Mouse (Mus musculus) liver, embryonic 11.5 days (tissue): Measurements from ENCODE around the gene Olfr815. TPM values are rescaled to one million over a fixed set of nuclear protein-coding genes. Genes with fewer than 3 reads are reported as not detected.
"Not testable (repeated sequence)": the region's sequence is repeated elsewhere in the genome, so short reads cannot be mapped to it uniquely, and the experiment has no call there.

ENCODE experiments used
- ATAC-seq: fragments of 200-750 bp; cut with Nextera tagmentation; replicated peaks from 2 replicates; pipeline ENCODE4 v1.8.0; 2017; ENCODE audit warnings: moderate number of reproducible peaks, mild to moderate bottlenecking, moderate TSS enrichment, moderate library complexity; ENCODE audit not compliant: low FRiP score
- DNase-seq: peaks from one replicate; pipeline ENCODE4 v3.0.0-alpha.2; 2017; ENCODE audit warnings: low spot score
- H3K27ac ChIP-seq: fragments of 300-500 bp; sonication (generic); 2 replicates; pipeline ENCODE4 v1.5.1; 2014; ENCODE audit warnings: mild to moderate bottlenecking, low read depth, low read length, control low read depth
- H3K27me3 ChIP-seq: fragments of 300-500 bp; sonication (generic); replicated peaks from 2 replicates; pipeline ENCODE4 v1.6.1; 2014; ENCODE audit warnings: low read length, mixed read lengths; ENCODE audit not compliant: control insufficient read depth, insufficient read depth
- H3K36me3 ChIP-seq: fragments of 300-500 bp; sonication (generic); 2 replicates; pipeline ENCODE4 v1.6.1; 2014; ENCODE audit warnings: mild to moderate bottlenecking, low read length, moderate library complexity, mixed read lengths; ENCODE audit not compliant: control insufficient read depth, insufficient read depth
- H3K4me1 ChIP-seq: fragments of 300-500 bp; sonication (generic); replicated peaks from 2 replicates; pipeline ENCODE4 v1.6.1; 2014; ENCODE audit warnings: low read length, mixed read lengths; ENCODE audit not compliant: control insufficient read depth, insufficient read depth
- H3K4me2 ChIP-seq: fragments of 300-500 bp; sonication (generic); 2 replicates; pipeline ENCODE4 v1.6.1; 2014; ENCODE audit warnings: mild to moderate bottlenecking, control low read depth, moderate library complexity
- H3K4me3 ChIP-seq: fragments of 300-500 bp; sonication (generic); 2 replicates; pipeline ENCODE4 v1.5.1; 2014; ENCODE audit warnings: low read depth, low read length, control low read depth
- H3K9ac ChIP-seq: fragments of 300-500 bp; sonication (generic); 2 replicates; pipeline ENCODE4 v1.6.1; 2014; ENCODE audit warnings: low read depth, low read length, control low read depth
- H3K9me3 ChIP-seq: fragments of 300-500 bp; sonication (generic); 2 replicates; pipeline ENCODE4 v1.6.1; 2016; ENCODE audit warnings: low read length, inconsistent platforms, mixed read lengths; ENCODE audit not compliant: control insufficient read depth
- WGBS: fragments of 180-500 bp; shearing (Covaris S2); extraction: QIAGEN DNeasy Blood & Tissue Kit; methylation state at CpG from one replicate; pipeline ENCODE4 v1.1.7; 2014; 5-methylcytosine and 5-hydroxymethylcytosine counted together
- polyA plus RNA-seq: library from polyadenylated mRNA; unstranded; fragments of >200 nt; fragmentation: Nextera tagmentation; extraction: Ambion mirVana; gene quantifications from 2 replicates; pipeline ENCODE4 v1.2.1, GENCODE M21; 2014

Olfr815 gene
- polyA plus RNA-seq: not detected in 2 replicates

GRCm38 (mm10) chr10:129905767-129906166 lies at the start of gene Olfr815:
TSS of gene Olfr815 (minus strand) at chr10:129905867.
- H3K27ac ChIP-seq, H3K4me3 ChIP-seq, ATAC-seq: not testable (repeated sequence)

DNA sequence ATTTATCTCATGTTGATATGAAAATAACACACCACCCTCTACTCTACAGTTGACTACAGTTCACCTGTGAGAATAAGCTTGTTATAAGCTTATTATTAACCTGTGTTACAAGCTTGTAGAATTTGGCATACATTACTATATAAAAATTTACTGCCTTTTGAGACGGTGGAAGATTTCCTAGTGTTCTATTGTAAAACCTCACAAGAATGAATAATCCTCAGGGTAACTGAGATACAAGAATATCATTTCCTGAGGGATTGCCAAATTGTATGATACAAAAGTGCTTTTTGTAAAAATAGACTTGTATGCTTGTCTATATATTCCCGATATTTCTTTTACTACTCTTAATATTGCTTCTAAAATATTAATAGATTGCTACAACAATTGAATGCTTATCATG lies 43.3 kb upstream of the Olfr815 start, which contains the start of gene Olfr818:
Gene Olfr818 (minus strand): TSS at position 101 of the 400 bp plus-strand sequence.
- Histone ChIP-seq H3K36me3 (no peaks in the 10 kb centered on the region), H3K4me1 (no peaks in the 10 kb centered on the region), H3K27ac (no peak within 1 kb of the TSS), H3K4me2 (no peak within 1 kb of the TSS), H3K9me3 (no peaks in the 10 kb centered on the region), H3K4me3 (no peak within 1 kb of the TSS), H3K27me3 (no peaks in the 10 kb centered on the region), H3K9ac (no peak within 1 kb of the TSS)
- ATAC-seq (no peak), DNase-seq (no peak)
- 87% methylated on average over 2 of the region's 2 CpGs for WGBS

More at GRCm38 (mm10) chr10:129905767-129906166, at the start of gene Olfr815:
- not testable (repeated sequence) for H3K36me3 ChIP-seq, H3K9ac ChIP-seq, H3K27me3 ChIP-seq, H3K4me1 ChIP-seq, H3K4me2 ChIP-seq, DNase-seq, H3K9me3 ChIP-seq
- WGBS: no CpG with 5 or more reads among the region's 1 CpGs

DNA sequence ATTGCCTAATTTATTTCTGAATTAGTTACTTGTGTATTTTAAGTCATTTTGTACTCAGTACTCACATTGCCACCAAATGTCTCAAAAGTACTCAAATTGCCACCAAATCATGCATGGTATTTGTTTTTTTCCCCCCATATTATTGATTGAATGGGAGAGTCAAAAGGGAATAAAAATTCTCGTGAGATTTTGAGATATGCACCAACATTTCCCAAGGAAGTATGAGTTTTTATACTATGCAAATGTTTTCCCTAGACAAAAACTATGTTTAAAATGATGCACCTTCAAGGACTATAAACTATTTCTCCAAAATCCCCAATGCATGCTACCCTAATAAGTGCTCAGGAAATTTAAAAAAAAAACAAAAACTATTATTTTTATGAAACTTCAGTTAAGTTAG lies 9.8 kb upstream of the Olfr815 start, which contains the start of gene Olfr816:
Gene Olfr816 (minus strand): TSS at position 101 of the 400 bp plus-strand sequence.
- H3K27ac ChIP-seq: no peak within 1 kb of the TSS
- H3K9me3 ChIP-seq: no peaks in the 10 kb centered on the region
- no peaks in the 10 kb centered on the region for H3K27me3 ChIP-seq
- no peak for DNase-seq
- H3K4me1 ChIP-seq: no peaks in the 10 kb centered on the region
- 40% methylated on average over 1 of the region's 1 CpGs for WGBS
- H3K9ac ChIP-seq: no peak within 1 kb of the TSS
- no peak within 1 kb of the TSS for H3K4me3 ChIP-seq
- H3K36me3 ChIP-seq: no peaks in the 10 kb centered on the region
- ATAC-seq: no peak
- no peak within 1 kb of the TSS for H3K4me2 ChIP-seq

DNA sequence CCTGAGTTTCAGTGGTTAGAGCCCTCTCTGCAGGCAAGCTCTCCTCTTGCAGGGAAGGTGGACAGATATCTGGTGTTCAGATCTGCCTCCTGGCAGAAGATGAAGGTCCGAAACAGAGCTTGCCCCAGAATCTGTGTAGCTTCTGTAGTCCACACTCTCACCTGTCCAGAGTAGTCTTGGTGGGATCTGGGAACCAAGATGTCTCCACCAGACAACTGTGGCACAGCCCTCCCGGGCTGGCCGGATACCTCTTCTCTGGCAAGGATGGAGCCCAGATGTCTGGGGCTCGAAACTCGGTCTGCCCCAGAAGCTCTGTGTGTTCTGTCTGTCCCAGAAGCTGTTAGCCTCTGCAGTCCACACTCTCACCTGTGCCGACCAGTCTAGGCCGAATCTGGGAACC lies 19.7 kb downstream of the Olfr815 start:
- no peak for DNase-seq
- 85% methylated on average over 7 of the region's 7 CpGs for WGBS
- no peak for ATAC-seq
- Histone ChIP-seq H3K27me3 (no peaks in the 10 kb centered on the region), H3K9ac (no peak overlapping the region), H3K36me3 (no peaks in the 10 kb centered on the region), H3K4me1 (no peaks in the 10 kb centered on the region), H3K27ac (no peak overlapping the region), H3K4me3 (no peak overlapping the region), H3K4me2 (no peak overlapping the region), H3K9me3 (no peaks in the 10 kb centered on the region; the same call in 1 of the 2 replicates)

GRCm38 (mm10) chr10:129885496-129885895 lies 20.2 kb downstream of the Olfr815 start:
- H3K9me3 ChIP-seq, H3K4me3 ChIP-seq, H3K27me3 ChIP-seq, H3K36me3 ChIP-seq, H3K9ac ChIP-seq, H3K27ac ChIP-seq, ATAC-seq, DNase-seq, H3K4me2 ChIP-seq, H3K4me1 ChIP-seq: not testable (repeated sequence)
- WGBS: 63% methylated on average over 6 of the region's 6 CpGs

DNA sequence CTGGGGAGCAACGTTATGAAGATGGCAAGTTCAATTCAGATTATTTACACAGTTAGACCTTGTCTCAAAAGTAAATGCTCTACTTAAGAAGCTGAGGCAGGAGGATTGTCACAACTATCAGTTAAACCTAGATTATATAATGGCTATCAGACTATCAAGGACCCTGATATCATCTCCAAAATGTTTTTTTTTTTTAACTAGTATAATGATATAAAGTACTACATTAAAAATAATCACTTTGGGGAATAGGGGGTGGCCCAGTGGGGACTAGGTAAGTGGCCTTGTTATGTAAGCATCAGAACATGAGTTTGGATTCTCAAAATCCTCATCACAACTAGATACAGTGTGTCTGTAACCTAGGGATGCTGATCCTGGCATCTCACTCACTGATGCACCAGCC lies 25.9 kb downstream of the Olfr815 start, which contains the start of gene Olfr814:
Gene Olfr814 (minus strand): TSS at position 101 of the 400 bp plus-strand sequence.
- H3K9me3 ChIP-seq, H3K36me3 ChIP-seq, ATAC-seq, H3K27me3 ChIP-seq, H3K27ac ChIP-seq, H3K9ac ChIP-seq, DNase-seq, H3K4me2 ChIP-seq, H3K4me3 ChIP-seq, H3K4me1 ChIP-seq: not testable (repeated sequence)
- WGBS: no CpG with 5 or more reads among the region's 1 CpGs

DNA sequence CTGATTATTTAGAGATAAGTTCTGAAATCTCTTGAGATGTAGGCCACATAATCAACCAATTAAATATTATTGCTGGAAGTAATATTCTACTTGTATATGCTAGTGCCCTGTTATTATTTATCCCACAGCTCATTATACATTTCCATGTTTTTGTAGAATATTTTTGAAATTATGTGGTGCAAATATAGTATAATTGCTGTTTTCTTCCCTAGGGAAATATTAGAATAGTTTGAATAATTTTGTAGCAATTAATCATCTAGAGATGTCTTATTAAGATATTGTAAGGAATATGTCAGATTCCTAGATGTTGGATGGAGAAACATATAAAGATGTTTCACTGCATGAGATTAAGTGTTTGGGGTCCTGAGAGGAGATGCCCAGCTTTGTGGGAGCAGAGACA lies 50.6 kb downstream of the Olfr815 start, which contains the start of gene Olfr813:
Gene Olfr813 (plus strand): TSS at position 301 of the 400 bp plus-strand sequence.
- no peak for DNase-seq
- no peaks in the 10 kb centered on the region for H3K27me3 ChIP-seq
- no peaks in the 10 kb centered on the region for H3K36me3 ChIP-seq
- H3K9ac ChIP-seq: no peak within 1 kb of the TSS
- no peak within 1 kb of the TSS for H3K4me2 ChIP-seq
- no peaks in the 10 kb centered on the region for H3K9me3 ChIP-seq
- no peaks in the 10 kb centered on the region for H3K4me1 ChIP-seq
- H3K27ac ChIP-seq: no peak within 1 kb of the TSS
- no peak within 1 kb of the TSS for H3K4me3 ChIP-seq
- ATAC-seq: no peak

Other genes with a start within 250 kb of the Olfr815 start
- gene Olfr800, start 248.2 kb downstream of the Olfr815 start, polyA plus RNA-seq: not detected in 2 replicates
- not detected in 2 replicates for gene Olfr801, start 232.0 kb downstream of the Olfr815 start, polyA plus RNA-seq
- gene Olfr802, start 217.7 kb downstream of the Olfr815 start, polyA plus RNA-seq: not detected in 2 replicates
- gene Olfr803, start 211.6 kb downstream of the Olfr815 start, polyA plus RNA-seq: not detected in 2 replicates
- not detected in 2 replicates for gene Olfr804, start 202.7 kb downstream of the Olfr815 start, polyA plus RNA-seq
- not detected in 2 replicates for gene Olfr805, start 176.5 kb downstream of the Olfr815 start, polyA plus RNA-seq
- not detected in 2 replicates for gene Olfr806, start 163.9 kb downstream of the Olfr815 start, polyA plus RNA-seq
- not detected in 2 replicates for gene Olfr807, start 148.1 kb downstream of the Olfr815 start, polyA plus RNA-seq
- not detected in 2 replicates for gene Olfr808, start 140.4 kb downstream of the Olfr815 start, polyA plus RNA-seq
- gene Olfr809, start 131.2 kb downstream of the Olfr815 start, polyA plus RNA-seq: not detected in 2 replicates
- not detected in 2 replicates for gene Olfr810, start 111.0 kb downstream of the Olfr815 start, polyA plus RNA-seq
- not detected in 2 replicates for gene Olfr811, start 101.5 kb downstream of the Olfr815 start, polyA plus RNA-seq
- not detected in 2 replicates for gene Olfr812, start 59.8 kb downstream of the Olfr815 start, polyA plus RNA-seq
- gene Olfr813, start 50.5 kb downstream of the Olfr815 start, polyA plus RNA-seq: not detected in 2 replicates
- gene Olfr814, start 26.0 kb downstream of the Olfr815 start, polyA plus RNA-seq: not detected in 2 replicates
- gene Olfr816, start 9.7 kb upstream of the Olfr815 start, polyA plus RNA-seq: not detected in 2 replicates
- gene Olfr818, start 43.2 kb upstream of the Olfr815 start, polyA plus RNA-seq: not detected in 2 replicates
- gene Olfr819, start 61.4 kb upstream of the Olfr815 start, polyA plus RNA-seq: not detected in 2 replicates
- gene Olfr247, start 70.3 kb upstream of the Olfr815 start, polyA plus RNA-seq: not detected in 2 replicates
- gene Gm10310, start 79.2 kb upstream of the Olfr815 start, polyA plus RNA-seq: not detected in 2 replicates
- gene Olfr820, start 106.8 kb upstream of the Olfr815 start, polyA plus RNA-seq: not detected in 2 replicates
- gene Olfr821, start 124.5 kb upstream of the Olfr815 start, polyA plus RNA-seq: not detected in 2 replicates
- gene Olfr822, start 165.3 kb upstream of the Olfr815 start, polyA plus RNA-seq: not detected in 2 replicates
- gene Olfr823, start 209.5 kb upstream of the Olfr815 start, polyA plus RNA-seq: not detected in 2 replicates
- not detected in 2 replicates for gene Olfr824, start 224.1 kb upstream of the Olfr815 start, polyA plus RNA-seq